8 mouse cellular contexts compared by ENCODE assay signal in genomic region chr13:97137466-97138400, GRCm38 (mm10). TPM values are rescaled to one million over a fixed set of nuclear protein-coding genes. Genes with fewer than 3 reads are reported as not detected.
A peak's percentile ranks its signal among the peaks of the same experiment; 100 is the strongest.
DNase-seq lines count a peak whose midpoint lies in the region; ATAC-seq lines count a peak whose summit lies in the region.

Gene Gfm2, plus strand, starts transcription at chr13:97137937.
Gene Nsa2, minus strand, starts transcription at chr13:97137937.

- peak; percentile 92 to 98 for DNase-seq in adrenal gland, adult (ENCODE audit: inconsistent age in 2 of 2, low spot score in 1 of 2)
- DNase-seq in embryo, embryonic 10.5 days (ENCODE audit: low spot score) = peak; percentile 96
- peak; percentile 86 for DNase-seq in gastrocnemius, postnatal 14 days
- DNase-seq in left cerebral cortex, postnatal 10 days (ENCODE audit: extremely low spot score in 1 of 2, low spot score in 2 of 2) = peak; percentile 90 to 93
- DNase-seq in right cerebral cortex, postnatal 25 days = peak; percentile 91
- DNase-seq in urinary bladder, postnatal 4 days (ENCODE audit: low spot score in 2 of 2) = peak; percentile 81 to 82

- intact Hi-C loops in gastrocnemius, postnatal 14 days (cut with DNase I; ENCODE audit: low total_unique reads) = no loop called here
- intact Hi-C loops in left cerebral cortex, postnatal 10 days (cut with DNase I) = no loop called here

- peak; percentile 97 for ATAC-seq in inflammation-experienced regulatory T-cells, adult 6 months
- peak; percentile 98 for ATAC-seq in megakaryocyte-erythroid progenitor cell, adult 5-6 weeks (replicated peaks; ENCODE audit: low FRiP score, low TSS enrichment, poor library complexity, severe bottlenecking)

RNA-seq across cellular contexts. Expression of gene Gfm2, which starts in this region (rescaled TPM):
- total RNA-seq in gastrocnemius, postnatal 14 days (2021) = 10 to 100 TPM; 39.8 to 47.7 TPM
- polyA plus RNA-seq in inflammation-experienced regulatory T-cells, adult 6 months (2017; shearing (Covaris generic)) = 10 to 100 TPM; 32.8 to 50.8 (median 46.4) TPM
- 10 to 100 TPM; 24.5 to 27.2 TPM for total RNA-seq in left cerebral cortex, postnatal 10 days (2021)
- 38.1 and 50.3 TPM in 2 replicates for total RNA-seq in megakaryocyte-erythroid progenitor cell, adult 5-6 weeks (2014; fragmentation: Nextera tagmentation)
- total RNA-seq in megakaryocyte-erythroid progenitor cell, adult 5-6 weeks (2017) = 39.2 and 40.1 TPM in 2 replicates

RNA-seq across cellular contexts. Expression of gene Nsa2, which starts in this region (rescaled TPM):
- total RNA-seq in gastrocnemius, postnatal 14 days (2021) = 10 to 100 TPM; 66.5 to 67.6 TPM
- polyA plus RNA-seq in inflammation-experienced regulatory T-cells, adult 6 months (2017; shearing (Covaris generic)) = 100 to 1,000 TPM; 126 to 177 (median 127) TPM
- 10 to 100 TPM; 53.7 to 55.4 TPM for total RNA-seq in left cerebral cortex, postnatal 10 days (2021)
- 177 and 255 TPM in 2 replicates for total RNA-seq in megakaryocyte-erythroid progenitor cell, adult 5-6 weeks (2014; fragmentation: Nextera tagmentation)
- 382 and 513 TPM in 2 replicates for total RNA-seq in megakaryocyte-erythroid progenitor cell, adult 5-6 weeks (2017)

Comparison
In these comparisons a context has a peak if more than half of its experiments do, and no peak if none do; other contexts are left out.
1. Peak in every context shown above with its lines: DNase-seq and ATAC-seq.